Mouse (Mus musculus): ENCODE measurements at regions not wholly inside any gene's neighbourhood (a gene's known extent, or its start where the extent isn't known, plus 50 kb on each side); places are given as distances from the start of the nearest gene placed in this dataset.
"Not testable (repeated sequence)": the region's sequence is repeated elsewhere in the genome, so short reads cannot be mapped to it uniquely, and the experiment has no call there.

- no peak for ATAC-seq (ENCODE audit: insufficient number of reproducible peaks, low FRiP score, low TSS enrichment, low read depth)
- no peaks in the 10 kb centered on the region for H3K9me3 ChIP-seq (replicated peaks)
- no peaks in the 10 kb centered on the region for H3K36me3 ChIP-seq
- H3K4me1 ChIP-seq = no peaks in the 10 kb centered on the region
- no peak overlapping the region for H3K4me3 ChIP-seq (replicated peaks)
- H3K9ac ChIP-seq = no peak overlapping the region
- H3K27me3 ChIP-seq = no peaks in the 10 kb centered on the region
- no peak overlapping the region for H3K27ac ChIP-seq (replicated peaks)
- no peak overlapping the region for H3K4me2 ChIP-seq (replicated peaks)
Measured at GRCm38 (mm10) chr4:18525807-18526206, 1079.4 kb upstream of the Gm12353 start.

- not testable (repeated sequence) for H3K4me3 ChIP-seq (replicated peaks); H3K4me2 ChIP-seq (replicated peaks); H3K4me1 ChIP-seq; H3K36me3 ChIP-seq; H3K9me3 ChIP-seq (replicated peaks); H3K27me3 ChIP-seq; H3K27ac ChIP-seq (replicated peaks); H3K9ac ChIP-seq; ATAC-seq (ENCODE audit: insufficient number of reproducible peaks, low FRiP score, low TSS enrichment, low read depth)
- 72% methylated on average over 4 of the region's 4 CpGs for WGBS
Measured at GRCm38 (mm10) chr4:18527111-18527510, 1078.1 kb upstream of the Gm12353 start.

- Histone ChIP-seq H3K9me3 (replicated peaks) (no peaks in the 10 kb centered on the region), H3K9ac (no peak overlapping the region), H3K4me2 (replicated peaks) (no peak overlapping the region), H3K27ac (replicated peaks) (no peak overlapping the region), H3K4me3 (replicated peaks) (no peak overlapping the region), H3K27me3 (no peaks in the 10 kb centered on the region), H3K36me3 (no peaks in the 10 kb centered on the region), H3K4me1 (no peaks in the 10 kb centered on the region)
- peak; percentile 78; the same call in 1 of the 2 replicates for ATAC-seq (ENCODE audit: insufficient number of reproducible peaks, low FRiP score, low TSS enrichment, low read depth)
- WGBS = 85% methylated on average over 1 of the region's 1 CpGs
Measured at GRCm38 (mm10) chr4:18566892-18567291, 1038.4 kb upstream of the Gm12353 start.
